Mouse (Mus musculus) erythroblast, embryonic 14.5 days (primary cell): ENCODE results near the gene Pigl.

ENCODE experiments used
- GATA1 ChIP-seq: IDR thresholded peaks from 2 replicates; pipeline ENCODE4 v1.6.1; 2012; ENCODE audit warnings: low read length, inconsistent platforms, mixed read lengths
- TAL1 ChIP-seq: IDR thresholded peaks from 3 replicates; pipeline ENCODE4 v1.6.1; 2012; ENCODE audit warnings: low read length, inconsistent platforms, mixed read lengths

DNA sequence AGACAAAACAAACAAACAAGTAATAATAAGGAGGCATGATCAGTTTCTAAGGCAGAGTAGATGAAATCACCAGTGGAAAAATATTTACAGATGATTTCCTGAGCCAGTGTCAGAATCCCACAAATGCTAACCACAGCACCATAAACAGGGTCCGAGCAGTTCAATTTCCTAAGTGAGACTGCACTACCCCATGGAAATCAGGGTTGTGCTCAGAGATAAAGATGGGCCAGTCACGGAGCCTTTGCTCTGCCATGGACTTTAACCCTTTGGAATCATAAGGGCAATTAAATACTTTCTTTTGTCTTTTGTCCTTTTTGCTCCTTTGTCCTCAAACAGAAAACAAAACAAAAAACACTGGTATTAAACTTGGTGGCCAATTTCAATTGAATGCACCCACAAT is 64.0 kb downstream of the Pigl start:
- TF ChIP-seq GATA1: no peak
- TF ChIP-seq TAL1: no peak
